Mouse (Mus musculus) heart, adult 8-10 months (tissue): ENCODE data around the gene Fam166b. TPM values are rescaled to one million over a fixed set of nuclear protein-coding genes. Genes with fewer than 3 reads are reported as not detected.

ENCODE experiments used
- DNase-seq: peaks from one replicate; pipeline ENCODE4 v3.0.0; 2022; ENCODE audit warnings: low spot score
- total RNA-seq, 4 experiments: library from RNA; stranded (reverse); gene quantifications; 2 replicates each; pipeline ENCODE4 v1.2.4; 2022

Gene Fam166b
- total RNA-seq, 4 experiments from 2014 or later: not detected

- peak; percentile 87 for DNase-seq
Measured at GRCm38 (mm10) chr4:43381408-43382154, 47.4 kb downstream of the Fam166b start, which contains the start of gene Rusc2. Gene Rusc2 (plus strand): TSS chr4:43381979.

- no peak for DNase-seq
Measured at GRCm38 (mm10) chr4:43380951-43381350, 48.0 kb downstream of the Fam166b start.

- no peak for DNase-seq
Measured at GRCm38 (mm10) chr4:43379601-43380000, 49.3 kb downstream of the Fam166b start.

Other genes starting within 250 kb of the Fam166b start
- under 1 TPM in 1 of 4 experiments, not detected in 3; 0.09 TPM for gene Atp8b5, start 162.0 kb downstream of the Fam166b start, total RNA-seq
- 10 to 100 TPM; 47.4 to 58.6 (median 48.9) TPM for gene Rusc2, start 47.2 kb downstream of the Fam166b start, total RNA-seq
- gene Tesk1, start 12.8 kb upstream of the Fam166b start, total RNA-seq: 10 to 100 TPM; 31.3 to 38.2 (median 35.2) TPM
- gene Cd72, start 25.5 kb upstream of the Fam166b start, total RNA-seq: 1 to 10 TPM in 1 of 4 experiments, under 1 TPM in 3; 0.24 to 1.1 (median 0.69) TPM
- gene Sit1, start 54.6 kb upstream of the Fam166b start, total RNA-seq: not detected
- 10 to 100 TPM; 28.7 to 39.4 (median 32.4) TPM for gene Ccdc107, start 63.8 kb upstream of the Fam166b start, total RNA-seq
- gene Arhgef39, start 70.6 kb upstream of the Fam166b start, total RNA-seq: not detected
- 1 to 10 TPM in 1 of 4 experiments, under 1 TPM in 3; 0.25 to 1.0 (median 0.52) TPM for gene Car9, start 77.8 kb upstream of the Fam166b start, total RNA-seq
- gene Tpm2, start 94.6 kb upstream of the Fam166b start, total RNA-seq: 10 to 100 TPM; 25.4 to 34.9 (median 31.1) TPM
- gene Creb3, start 133.2 kb upstream of the Fam166b start, total RNA-seq: 10 to 100 TPM; 39.7 to 48.8 (median 43.2) TPM
- gene Tln1, start 133.6 kb upstream of the Fam166b start, total RNA-seq: 100 to 1,000 TPM in 2 of 4 experiments, 10 to 100 TPM in 2; 96.1 to 117 (median 101) TPM
- gene Rgp1, start 149.6 kb upstream of the Fam166b start, total RNA-seq: 10 to 100 TPM; 31.3 to 39.6 (median 34.6) TPM
- gene Gba2, start 149.7 kb upstream of the Fam166b start, total RNA-seq: 10 to 100 TPM; 11.7 to 14.0 (median 13.0) TPM
- gene Msmp, start 155.4 kb upstream of the Fam166b start, total RNA-seq: under 1 TPM in 1 of 4 experiments, not detected in 3; 0.52 TPM
- gene Npr2, start 202.8 kb upstream of the Fam166b start, total RNA-seq: 10 to 100 TPM; 41.4 to 57.5 (median 44.0) TPM
- under 1 TPM in 1 of 4 experiments, not detected in 3; 0.53 TPM for gene Spag8, start 224.5 kb upstream of the Fam166b start, total RNA-seq
- gene Hint2, start 227.3 kb upstream of the Fam166b start, total RNA-seq: 100 to 1,000 TPM; 162 to 188 (median 167) TPM
- 10 to 100 TPM; 20.3 to 24.0 (median 21.7) TPM for gene Tmem8b, start 239.8 kb upstream of the Fam166b start, total RNA-seq
- gene Fam221b, start 240.0 kb upstream of the Fam166b start, total RNA-seq: under 1 TPM; 0.14 to 0.38 (median 0.28) TPM